Mouse (Mus musculus): ENCODE data around the gene Pla2g2e. TPM values are rescaled to one million over a fixed set of nuclear protein-coding genes. Genes with fewer than 3 reads are reported as not detected.

Pla2g2e gene
- polyA plus RNA-seq (2014; fragmentation: Nextera tagmentation; extraction: Ambion mirVana), result not detected in 2 replicates

GRCm38 (mm10) chr4:138877731-138878130, at the start of gene Pla2g2e:
TSS of gene Pla2g2e (plus strand) at chr4:138877942.
- Histone ChIP-seq H3K4me2 (ENCODE audit: low read depth, low read length, severe bottlenecking) (no peak within 1 kb of the TSS), H3K9me3 (ENCODE audit: control insufficient read depth, low read length) (no peaks in the 10 kb centered on the region), H3K36me3 (ENCODE audit: control insufficient read depth, insufficient read depth, low read length) (no peaks in the 10 kb centered on the region), H3K4me1 (replicated peaks; ENCODE audit: control insufficient read depth, insufficient read depth, low read length) (peaks cover 3% of the 10 kb centered on the region; the same call in 1 of the 2 replicates), H3K4me3 (ENCODE audit: low read depth, low read length) (no peak within 1 kb of the TSS), H3K27ac (ENCODE audit: low read depth, low read length) (no peak within 1 kb of the TSS), H3K27me3 (ENCODE audit: control insufficient read depth, insufficient read depth, low read length) (no peaks in the 10 kb centered on the region), H3K9ac (ENCODE audit: low read length) (no peak within 1 kb of the TSS)
- ATAC-seq (replicated peaks; ENCODE audit: low FRiP score) (no peak), DNase-seq (ENCODE audit: low spot score) (no peak)
- 80% methylated on average over 4 of the region's 4 CpGs for WGBS

GRCm38 (mm10) chr4:138839806-138840205, 37.9 kb upstream of the Pla2g2e start:
- Histone ChIP-seq H3K27ac (ENCODE audit: low read depth, low read length) (no peak overlapping the region), H3K27me3 (ENCODE audit: control insufficient read depth, insufficient read depth, low read length) (no peaks in the 10 kb centered on the region), H3K4me3 (ENCODE audit: low read depth, low read length) (no peak overlapping the region), H3K4me1 (replicated peaks; ENCODE audit: control insufficient read depth, insufficient read depth, low read length) (no peaks in the 10 kb centered on the region), H3K36me3 (ENCODE audit: control insufficient read depth, insufficient read depth, low read length) (no peaks in the 10 kb centered on the region), H3K9ac (ENCODE audit: low read length) (no peak overlapping the region), H3K4me2 (ENCODE audit: low read depth, low read length, severe bottlenecking) (no peak overlapping the region), H3K9me3 (ENCODE audit: control insufficient read depth, low read length) (no peaks in the 10 kb centered on the region; the same call in 1 of the 2 replicates)
- 83% methylated on average over 6 of the region's 6 CpGs for WGBS
- DNase-seq (ENCODE audit: low spot score), result no peak
- no peak for ATAC-seq (replicated peaks; ENCODE audit: low FRiP score)

GRCm38 (mm10) chr4:138840726-138841125, 37.0 kb upstream of the Pla2g2e start:
- WGBS, result 88% methylated on average over 8 of the region's 8 CpGs

GRCm38 (mm10) chr4:138841386-138841785, 36.4 kb upstream of the Pla2g2e start:
- ATAC-seq (replicated peaks; ENCODE audit: low FRiP score) (no peak), DNase-seq (ENCODE audit: low spot score) (no peak)
- no peaks in the 10 kb centered on the region for H3K27me3 ChIP-seq (ENCODE audit: control insufficient read depth, insufficient read depth, low read length)
- H3K4me2 ChIP-seq (ENCODE audit: low read depth, low read length, severe bottlenecking), result no peak overlapping the region
- H3K36me3 ChIP-seq (ENCODE audit: control insufficient read depth, insufficient read depth, low read length), result no peaks in the 10 kb centered on the region
- H3K9me3 ChIP-seq (ENCODE audit: control insufficient read depth, low read length), result no peaks in the 10 kb centered on the region; the same call in 1 of the 2 replicates
- 93% methylated on average over 7 of the region's 7 CpGs for WGBS
- H3K4me1 ChIP-seq (replicated peaks; ENCODE audit: control insufficient read depth, insufficient read depth, low read length), result no peaks in the 10 kb centered on the region
- no peak overlapping the region for H3K4me3 ChIP-seq (ENCODE audit: low read depth, low read length)
- H3K27ac ChIP-seq (ENCODE audit: low read depth, low read length), result no peak overlapping the region
- H3K9ac ChIP-seq (ENCODE audit: low read length), result no peak overlapping the region

More at GRCm38 (mm10) chr4:138840726-138841125, 37.0 kb upstream of the Pla2g2e start:
- Histone ChIP-seq H3K4me3 (ENCODE audit: low read depth, low read length) (no peak overlapping the region), H3K36me3 (ENCODE audit: control insufficient read depth, insufficient read depth, low read length) (no peaks in the 10 kb centered on the region), H3K27ac (ENCODE audit: low read depth, low read length) (no peak overlapping the region), H3K4me1 (replicated peaks; ENCODE audit: control insufficient read depth, insufficient read depth, low read length) (no peaks in the 10 kb centered on the region), H3K4me2 (ENCODE audit: low read depth, low read length, severe bottlenecking) (no peak overlapping the region), H3K9me3 (ENCODE audit: control insufficient read depth, low read length) (no peaks in the 10 kb centered on the region; the same call in 1 of the 2 replicates), H3K27me3 (ENCODE audit: control insufficient read depth, insufficient read depth, low read length) (no peaks in the 10 kb centered on the region), H3K9ac (ENCODE audit: low read length) (no peak overlapping the region)
- no peak for ATAC-seq (replicated peaks; ENCODE audit: low FRiP score)
- DNase-seq (ENCODE audit: low spot score), result no peak

GRCm38 (mm10) chr4:138851463-138851862, 26.3 kb upstream of the Pla2g2e start:
- Histone ChIP-seq H3K4me3 (ENCODE audit: low read depth, low read length) (no peak overlapping the region), H3K9ac (ENCODE audit: low read length) (no peak overlapping the region), H3K27ac (ENCODE audit: low read depth, low read length) (no peak overlapping the region), H3K4me1 (replicated peaks; ENCODE audit: control insufficient read depth, insufficient read depth, low read length) (no peaks in the 10 kb centered on the region), H3K36me3 (ENCODE audit: control insufficient read depth, insufficient read depth, low read length) (no peaks in the 10 kb centered on the region), H3K9me3 (ENCODE audit: control insufficient read depth, low read length) (no peaks in the 10 kb centered on the region), H3K27me3 (ENCODE audit: control insufficient read depth, insufficient read depth, low read length) (no peaks in the 10 kb centered on the region), H3K4me2 (ENCODE audit: low read depth, low read length, severe bottlenecking) (no peak overlapping the region)
- no peak for ATAC-seq (replicated peaks; ENCODE audit: low FRiP score)
- WGBS, result 9% methylated on average over 4 of the region's 4 CpGs
- peak; percentile 84 for DNase-seq (ENCODE audit: low spot score)

GRCm38 (mm10) chr4:138852961-138853360, 24.8 kb upstream of the Pla2g2e start:
- Histone ChIP-seq H3K27ac (ENCODE audit: low read depth, low read length) (no peak overlapping the region), H3K9ac (ENCODE audit: low read length) (no peak overlapping the region), H3K4me1 (replicated peaks; ENCODE audit: control insufficient read depth, insufficient read depth, low read length) (no peaks in the 10 kb centered on the region), H3K9me3 (ENCODE audit: control insufficient read depth, low read length) (no peaks in the 10 kb centered on the region), H3K27me3 (ENCODE audit: control insufficient read depth, insufficient read depth, low read length) (no peaks in the 10 kb centered on the region), H3K4me2 (ENCODE audit: low read depth, low read length, severe bottlenecking) (no peak overlapping the region), H3K4me3 (ENCODE audit: low read depth, low read length) (no peak overlapping the region), H3K36me3 (ENCODE audit: control insufficient read depth, insufficient read depth, low read length) (no peaks in the 10 kb centered on the region)
- ATAC-seq (replicated peaks; ENCODE audit: low FRiP score), result no peak
- no peak for DNase-seq (ENCODE audit: low spot score)
- 70% methylated on average over 6 of the region's 6 CpGs for WGBS

- WGBS, result 90% methylated on average over 9 of the region's 9 CpGs
- H3K4me1 ChIP-seq (replicated peaks; ENCODE audit: control insufficient read depth, insufficient read depth, low read length), result no peaks in the 10 kb centered on the region
- H3K4me2 ChIP-seq (ENCODE audit: low read depth, low read length, severe bottlenecking), result no peak overlapping the region
- H3K27ac ChIP-seq (ENCODE audit: low read depth, low read length), result no peak overlapping the region
- no peak overlapping the region for H3K4me3 ChIP-seq (ENCODE audit: low read depth, low read length)
- H3K27me3 ChIP-seq (ENCODE audit: control insufficient read depth, insufficient read depth, low read length), result no peaks in the 10 kb centered on the region
- ATAC-seq (replicated peaks; ENCODE audit: low FRiP score), result no peak
- H3K9me3 ChIP-seq (ENCODE audit: control insufficient read depth, low read length), result no peaks in the 10 kb centered on the region
- no peak for DNase-seq (ENCODE audit: low spot score)
- no peaks in the 10 kb centered on the region for H3K36me3 ChIP-seq (ENCODE audit: control insufficient read depth, insufficient read depth, low read length)
- no peak overlapping the region for H3K9ac ChIP-seq (ENCODE audit: low read length)
These were observed 22.6 kb upstream of the Pla2g2e start for GRCm38 (mm10) chr4:138855092-138855632.

GRCm38 (mm10) chr4:138856491-138856890, 21.3 kb upstream of the Pla2g2e start:
- H3K27me3 ChIP-seq (ENCODE audit: control insufficient read depth, insufficient read depth, low read length), result no peaks in the 10 kb centered on the region
- no peak overlapping the region for H3K27ac ChIP-seq (ENCODE audit: low read depth, low read length)
- H3K4me1 ChIP-seq (replicated peaks; ENCODE audit: control insufficient read depth, insufficient read depth, low read length), result no peaks in the 10 kb centered on the region
- WGBS, result 29% methylated on average over 7 of the region's 7 CpGs
- H3K4me2 ChIP-seq (ENCODE audit: low read depth, low read length, severe bottlenecking), result no peak overlapping the region
- H3K36me3 ChIP-seq (ENCODE audit: control insufficient read depth, insufficient read depth, low read length), result no peaks in the 10 kb centered on the region
- DNase-seq (ENCODE audit: low spot score), result peak; percentile 85
- no peak overlapping the region for H3K4me3 ChIP-seq (ENCODE audit: low read depth, low read length)
- ATAC-seq (replicated peaks; ENCODE audit: low FRiP score), result no peak
- no peaks in the 10 kb centered on the region for H3K9me3 ChIP-seq (ENCODE audit: control insufficient read depth, low read length)
- no peak overlapping the region for H3K9ac ChIP-seq (ENCODE audit: low read length)

GRCm38 (mm10) chr4:138857576-138857975, 20.2 kb upstream of the Pla2g2e start:
- H3K4me3 ChIP-seq (ENCODE audit: low read depth, low read length), result no peak overlapping the region
- no peak overlapping the region for H3K4me2 ChIP-seq (ENCODE audit: low read depth, low read length, severe bottlenecking)
- no peak overlapping the region for H3K9ac ChIP-seq (ENCODE audit: low read length)
- no peaks in the 10 kb centered on the region for H3K27me3 ChIP-seq (ENCODE audit: control insufficient read depth, insufficient read depth, low read length)
- ATAC-seq (replicated peaks; ENCODE audit: low FRiP score), result no peak
- no peaks in the 10 kb centered on the region for H3K9me3 ChIP-seq (ENCODE audit: control insufficient read depth, low read length)
- no peaks in the 10 kb centered on the region for H3K36me3 ChIP-seq (ENCODE audit: control insufficient read depth, insufficient read depth, low read length)
- WGBS, result 92% methylated on average over 10 of the region's 10 CpGs
- no peak overlapping the region for H3K27ac ChIP-seq (ENCODE audit: low read depth, low read length)
- no peak for DNase-seq (ENCODE audit: low spot score)
- H3K4me1 ChIP-seq (replicated peaks; ENCODE audit: control insufficient read depth, insufficient read depth, low read length), result no peaks in the 10 kb centered on the region
